Mouse (Mus musculus): Measurements from ENCODE around the gene Ankrd49.

The Ankrd49 gene

GRCm38 (mm10) chr9:14784039-14785002, at the start of gene Ankrd49, which contains the start of gene Mre11a:
Gene Ankrd49, minus strand, starts transcription at chr9:14784856.
Gene Mre11a, plus strand, starts transcription at chr9:14784654.
- DNase-seq: peak; percentile 97

DNA sequence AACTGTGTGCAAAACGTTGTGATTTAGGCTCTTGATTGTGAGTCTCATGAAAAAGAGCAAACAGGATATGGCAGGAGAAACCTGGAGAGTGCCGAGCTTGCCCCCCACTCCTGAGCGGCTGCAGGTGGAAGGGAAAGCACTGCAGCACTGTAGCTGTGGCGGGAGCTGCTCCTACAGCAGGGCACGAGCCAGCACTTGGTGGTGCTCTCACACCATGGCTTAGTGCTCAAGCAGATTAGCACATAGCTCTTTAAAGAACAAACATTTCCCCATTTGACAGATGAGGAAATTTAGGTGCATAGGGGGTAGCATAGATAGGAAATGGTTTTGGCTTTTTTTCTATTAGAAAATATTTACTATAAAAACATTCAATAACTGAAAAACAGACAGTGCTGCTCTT, 47.4 kb upstream of the Ankrd49 start:
- DNase-seq: no peak

DNA sequence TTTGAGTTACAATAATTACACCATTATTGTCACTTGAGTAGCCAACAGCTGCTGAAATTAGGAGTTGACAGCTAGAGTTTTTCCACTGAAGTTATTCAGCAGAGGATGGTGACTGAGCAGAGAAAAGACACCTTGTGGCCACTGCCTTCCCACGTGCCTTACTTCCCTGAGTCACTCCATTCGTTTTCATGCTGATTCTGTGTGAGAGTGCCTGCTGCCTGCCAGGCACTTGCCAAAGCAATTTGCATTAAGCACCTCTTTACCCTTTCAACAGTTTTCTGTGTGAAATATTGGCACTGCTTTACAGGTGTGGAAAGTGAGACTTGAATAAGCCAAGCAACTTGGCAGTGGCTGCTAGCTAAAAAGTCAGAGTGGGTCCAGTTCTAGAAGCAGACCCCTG, 43.2 kb upstream of the Ankrd49 start:
- DNase-seq: no peak

- no peak for DNase-seq
Observed at GRCm38 (mm10) chr9:14824840-14825239, 40.2 kb upstream of the Ankrd49 start.

- DNase-seq: no peak
Observed at GRCm38 (mm10) chr9:14821396-14821795, 36.7 kb upstream of the Ankrd49 start.

GRCm38 (mm10) chr9:14810111-14810510, 25.5 kb upstream of the Ankrd49 start:
- DNase-seq: no peak

DNA sequence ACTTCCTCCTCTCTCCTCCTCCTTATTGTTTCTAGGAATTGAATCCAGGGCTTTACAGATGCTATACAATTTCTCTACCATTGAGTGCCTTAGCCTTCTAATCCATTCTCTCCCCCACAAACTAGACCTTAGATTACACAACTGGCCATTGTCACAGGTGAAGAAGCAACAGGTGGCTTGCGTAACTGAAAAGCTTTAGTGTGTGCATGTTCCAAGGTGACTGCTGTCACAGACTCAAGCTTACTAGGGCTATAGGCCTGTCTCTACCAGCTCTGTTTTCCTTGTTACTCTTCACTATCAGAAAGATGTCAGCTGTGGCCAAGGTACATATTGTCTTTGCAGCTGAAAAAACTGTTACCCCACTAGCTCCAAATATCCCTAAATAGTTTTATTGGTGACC, 22.1 kb upstream of the Ankrd49 start:
- DNase-seq: no peak

DNA sequence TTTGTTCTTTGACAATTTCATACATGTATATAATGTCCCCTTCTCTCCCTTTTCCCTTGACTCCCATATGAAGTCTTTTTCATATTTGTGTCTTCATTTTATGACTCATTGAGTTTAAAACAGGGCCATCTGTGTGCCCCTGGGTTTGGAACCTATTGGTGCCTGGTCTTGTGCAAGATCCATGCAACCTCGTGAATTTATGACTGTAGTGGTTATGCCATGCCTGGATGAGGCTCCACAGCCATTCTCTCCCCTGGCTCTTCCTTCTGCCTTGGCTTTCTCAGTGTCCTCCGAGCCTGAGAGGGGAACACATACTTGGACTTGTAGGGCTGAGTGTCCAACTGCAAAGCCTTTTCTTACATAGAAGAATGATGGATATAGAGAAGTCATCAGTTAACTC, 21.1 kb upstream of the Ankrd49 start:
- no peak for DNase-seq

GRCm38 (mm10) chr9:14787356-14787755, 2.7 kb upstream of the Ankrd49 start:
- DNase-seq: no peak

GRCm38 (mm10) chr9:14778341-14778740, 6.3 kb downstream of the Ankrd49 start:
- no peak for DNase-seq

DNA sequence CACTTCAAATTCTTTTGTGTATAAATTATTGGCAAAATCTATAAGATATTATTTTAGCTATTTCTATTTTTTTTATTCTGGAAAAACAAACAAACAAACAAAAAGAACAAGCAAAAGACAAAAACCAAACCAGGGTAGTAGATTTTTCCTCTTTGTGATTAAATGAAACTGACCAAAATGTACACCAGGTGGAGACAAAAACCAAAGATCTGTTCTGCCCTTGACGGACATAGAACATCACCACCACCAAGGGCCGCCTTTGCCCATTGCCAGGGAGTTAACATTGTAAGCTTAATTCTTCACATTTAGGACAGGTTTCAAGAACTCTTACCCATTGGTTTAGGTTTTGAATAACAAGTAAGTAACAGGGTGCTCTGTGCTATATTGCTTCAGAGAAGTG, 10.8 kb downstream of the Ankrd49 start:
- DNase-seq: no peak

- DNase-seq: no peak
Observed at GRCm38 (mm10) chr9:14772074-14772473, 12.6 kb downstream of the Ankrd49 start.

DNA sequence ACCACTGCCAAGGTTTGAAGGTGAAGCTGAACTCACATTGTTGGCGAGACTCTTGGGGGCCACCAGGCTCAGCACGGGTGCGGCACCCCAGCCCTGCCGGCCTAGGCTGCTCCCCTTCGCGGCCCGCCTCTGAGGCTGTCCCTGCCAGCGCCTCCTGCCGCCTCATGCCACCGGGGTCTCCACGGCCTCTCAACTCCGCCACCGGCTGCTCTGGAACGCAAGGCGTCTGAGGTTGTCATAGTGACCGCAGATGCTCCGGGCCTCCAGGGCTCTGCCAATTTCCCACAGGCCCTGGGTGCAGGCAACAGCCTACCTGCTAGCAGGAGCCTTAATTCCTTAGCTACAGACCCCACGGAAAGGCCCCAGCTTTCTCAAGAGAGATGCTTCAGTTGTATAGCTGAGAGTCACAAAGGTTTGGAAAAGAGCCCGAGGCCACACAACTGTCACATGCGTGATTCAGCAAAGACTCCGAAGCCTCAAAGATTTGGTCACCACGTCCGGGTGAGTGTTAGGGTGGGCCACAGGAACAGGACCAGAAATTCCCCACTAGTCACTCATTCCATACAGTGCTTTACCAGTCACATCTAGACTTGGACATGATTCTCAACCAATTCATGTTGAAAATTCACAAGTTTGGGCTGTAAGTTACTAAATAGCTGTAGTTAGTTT, 13.7 kb downstream of the Ankrd49 start, which contains the start of gene 1700012B09Rik:
TSS of gene 1700012B09Rik (minus strand) at position 228 of the 669 bp plus-strand sequence.
- DNase-seq: no peak

DNA sequence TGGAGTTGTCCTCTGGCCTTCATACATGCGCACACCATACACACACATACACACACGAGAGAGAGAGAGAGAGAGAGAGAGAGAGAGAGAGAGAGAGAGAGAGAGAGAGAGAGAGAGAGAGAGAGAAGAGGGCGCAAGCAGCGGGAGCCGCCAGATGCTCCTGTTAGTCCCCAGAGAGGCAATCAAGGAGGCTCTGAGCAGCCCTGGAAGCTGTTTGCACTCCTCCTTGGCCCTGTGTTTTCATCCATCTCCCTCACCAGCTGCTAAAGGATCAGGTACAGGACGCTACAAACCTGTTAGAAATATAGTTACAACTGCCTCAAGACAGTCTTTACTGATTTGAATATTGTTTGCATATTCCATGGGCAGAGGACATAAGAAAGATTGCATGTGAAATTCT, 14.8 kb downstream of the Ankrd49 start:
- no peak for DNase-seq

DNA sequence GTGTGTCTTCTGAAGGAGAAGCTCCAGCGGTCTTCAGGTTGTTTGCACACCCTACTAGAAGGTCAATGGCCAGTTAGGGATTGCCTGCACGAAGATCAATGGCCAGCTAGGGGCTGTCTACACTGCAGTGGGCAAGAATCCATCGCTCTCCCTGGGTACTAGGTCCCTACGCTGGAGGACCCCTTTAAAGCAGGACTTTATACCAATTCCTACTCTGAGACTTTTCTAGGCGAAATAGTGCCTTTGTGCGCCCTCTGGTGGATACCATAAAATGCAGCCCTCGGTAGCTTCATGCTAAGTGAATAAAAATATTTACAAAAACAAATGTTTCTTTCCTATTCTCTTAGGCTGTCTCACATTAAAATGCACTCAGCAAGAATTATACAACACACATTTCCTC, 19.9 kb downstream of the Ankrd49 start:
- DNase-seq: no peak

- no peak for DNase-seq
Observed at GRCm38 (mm10) chr9:14759261-14759660, 25.4 kb downstream of the Ankrd49 start.

DNA sequence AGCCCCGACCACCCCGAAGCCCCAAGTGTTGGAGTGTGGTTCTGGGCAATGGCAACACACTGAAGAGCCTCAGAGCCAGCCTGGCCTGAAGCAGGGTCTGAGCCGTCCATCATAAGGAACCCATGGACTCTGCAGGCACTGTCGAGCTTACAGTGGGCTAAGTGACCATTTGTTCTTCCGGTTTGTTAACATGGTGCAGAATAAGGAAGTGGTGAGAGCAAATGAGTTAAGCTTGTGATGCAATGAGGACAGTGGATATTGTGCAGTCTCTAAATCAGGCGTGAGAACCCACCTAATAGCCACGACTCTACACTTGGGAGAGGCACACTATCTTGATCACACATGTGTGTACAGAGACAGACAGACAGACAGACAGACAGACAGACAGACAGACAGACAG, 26.1 kb downstream of the Ankrd49 start:
- DNase-seq: no peak

- DNase-seq: no peak
Observed at GRCm38 (mm10) chr9:14754469-14754868, 30.2 kb downstream of the Ankrd49 start.

GRCm38 (mm10) chr9:14753947-14754346, 30.7 kb downstream of the Ankrd49 start:
- DNase-seq: no peak

- DNase-seq: no peak
Observed at GRCm38 (mm10) chr9:14752001-14752522, 32.6 kb downstream of the Ankrd49 start, which contains the start of gene Fut4. Gene Fut4, minus strand, starts transcription at chr9:14752393.

DNA sequence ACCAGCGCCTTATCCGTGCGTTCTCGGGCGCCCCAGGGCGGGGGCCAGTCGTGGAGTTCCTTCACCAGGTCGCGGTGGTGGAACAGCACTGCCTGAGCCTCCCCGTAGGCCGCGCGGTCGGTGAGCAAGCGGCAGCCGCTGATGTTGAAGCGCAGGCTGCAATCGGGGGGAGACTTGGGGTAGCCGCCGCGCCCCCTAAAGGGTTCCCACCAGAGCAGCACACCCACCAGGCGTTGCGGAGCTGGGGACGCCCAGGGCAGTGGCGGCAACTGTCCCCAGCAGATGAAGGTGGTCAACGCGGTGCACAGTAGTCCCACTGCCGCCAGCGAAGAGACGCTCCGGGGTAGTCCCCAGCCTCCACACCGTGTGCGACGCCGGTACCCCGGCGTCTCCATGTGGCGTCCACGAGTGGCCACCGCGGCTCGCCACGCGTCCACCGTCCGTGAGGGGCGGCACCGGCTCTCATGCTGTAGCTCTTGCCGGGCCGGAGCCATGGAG, 33.1 kb downstream of the Ankrd49 start:
- no peak for DNase-seq

- no peak for DNase-seq
Observed at GRCm38 (mm10) chr9:14750901-14751502, 33.7 kb downstream of the Ankrd49 start.
